Mouse (Mus musculus) neural tube, embryonic 10.5 days (tissue): ENCODE measurements at regions not wholly inside any gene's neighbourhood (a gene's known extent, or its start where the extent isn't known, plus 50 kb on each side); places are given as distances from the start of the nearest gene placed in this dataset.

ENCODE experiments used
- DNase-seq: peaks from one replicate; pipeline ENCODE4 v3.0.0-alpha.2; 2017; ENCODE audit warnings: low spot score; ENCODE audit errors: extremely low spot score

DNA sequence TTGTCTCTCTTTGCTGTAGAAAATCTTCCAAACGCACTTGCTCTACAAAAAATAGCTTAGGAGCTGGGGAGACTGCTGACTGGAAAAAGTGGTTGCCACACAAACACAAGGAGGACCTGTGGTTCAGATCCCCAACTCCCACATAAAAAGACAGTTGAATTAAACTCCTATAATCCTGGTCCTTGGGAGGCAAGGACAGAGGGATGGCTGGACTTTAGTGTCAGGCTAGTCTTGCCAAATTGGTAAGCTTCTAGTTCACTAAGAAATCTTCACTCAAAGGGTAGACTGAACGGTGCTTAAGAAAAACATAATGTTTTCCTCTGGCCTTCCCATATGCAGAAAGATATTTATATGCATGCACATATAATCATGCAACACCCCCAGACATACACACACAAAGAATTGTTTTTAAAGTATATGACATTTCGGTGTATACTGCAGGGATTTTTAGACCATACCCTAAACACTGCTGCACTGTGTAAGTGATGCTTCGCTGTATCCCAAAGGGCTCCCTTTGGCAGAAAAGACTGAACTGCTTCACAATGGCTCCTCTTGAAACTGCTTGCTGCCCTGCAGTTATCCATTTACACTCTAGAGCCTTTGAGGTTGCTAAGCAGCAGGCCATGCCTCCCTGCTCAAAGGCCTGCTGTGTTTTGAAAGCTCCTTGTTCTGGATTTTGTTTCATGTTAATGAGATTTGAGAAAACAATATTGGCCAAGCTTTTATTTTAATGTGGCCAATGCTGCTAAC lies 1299.3 kb downstream of the Zfp704 start:
- no peak for DNase-seq

DNA sequence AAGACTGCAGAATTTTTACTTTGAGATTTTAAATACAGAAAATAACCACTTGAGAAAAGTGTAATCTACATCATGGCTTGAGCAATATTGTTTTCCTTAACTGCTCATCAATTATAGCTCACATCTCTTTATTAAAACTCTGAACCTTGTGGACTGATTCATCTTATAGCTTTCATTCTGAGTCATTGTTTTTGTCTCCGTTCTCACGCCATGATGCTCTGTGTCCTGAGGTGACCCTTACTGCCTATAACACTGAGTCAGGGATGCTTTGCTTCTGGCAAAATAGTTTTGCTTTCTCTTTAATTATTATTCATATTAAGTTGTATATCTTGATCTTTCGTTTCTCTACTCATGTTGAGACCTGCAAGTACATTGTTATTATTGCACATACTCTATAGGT lies 1302.6 kb downstream of the Zfp704 start:
- no peak for DNase-seq

DNA sequence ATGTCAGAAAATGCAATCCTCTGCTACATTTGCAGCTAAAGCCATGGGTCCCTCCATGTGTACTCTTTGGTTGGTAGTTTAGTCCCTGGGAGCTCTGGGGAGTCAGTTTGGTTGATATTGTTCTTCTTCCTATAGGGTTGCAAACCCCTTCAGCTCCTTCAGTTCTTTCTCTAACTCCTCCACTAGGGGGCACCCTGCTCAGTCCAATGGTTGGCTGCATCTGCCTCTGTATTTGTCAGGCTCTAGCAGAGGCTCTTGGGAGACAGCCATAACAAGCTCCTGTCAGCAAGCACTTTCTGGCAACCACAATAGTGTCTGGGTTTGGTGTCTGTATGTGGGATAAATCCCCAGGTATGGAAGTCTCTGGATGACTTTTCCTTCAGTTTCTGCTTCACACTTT lies 1305.1 kb downstream of the Zfp704 start:
- DNase-seq = no peak

DNA sequence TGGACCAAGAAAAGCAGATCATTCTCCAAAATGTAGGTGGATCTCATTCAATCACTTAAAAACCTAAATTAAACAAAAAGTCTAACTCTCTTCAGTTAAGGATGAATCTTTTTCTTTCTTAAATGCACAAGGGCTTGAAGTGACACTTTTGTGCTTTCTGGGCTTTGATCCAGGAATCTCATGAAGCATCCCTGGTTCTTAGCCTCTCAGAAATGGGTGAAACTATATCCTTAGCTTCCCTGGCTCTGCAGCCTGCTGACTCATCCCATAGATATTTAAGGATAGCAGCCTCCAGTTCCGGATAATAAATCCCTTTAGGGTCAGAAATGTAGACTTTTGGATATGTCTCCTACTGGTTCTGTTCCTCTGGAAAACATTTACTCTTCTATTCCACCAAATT lies 1316.8 kb downstream of the Zfp704 start:
- no peak for DNase-seq

DNA sequence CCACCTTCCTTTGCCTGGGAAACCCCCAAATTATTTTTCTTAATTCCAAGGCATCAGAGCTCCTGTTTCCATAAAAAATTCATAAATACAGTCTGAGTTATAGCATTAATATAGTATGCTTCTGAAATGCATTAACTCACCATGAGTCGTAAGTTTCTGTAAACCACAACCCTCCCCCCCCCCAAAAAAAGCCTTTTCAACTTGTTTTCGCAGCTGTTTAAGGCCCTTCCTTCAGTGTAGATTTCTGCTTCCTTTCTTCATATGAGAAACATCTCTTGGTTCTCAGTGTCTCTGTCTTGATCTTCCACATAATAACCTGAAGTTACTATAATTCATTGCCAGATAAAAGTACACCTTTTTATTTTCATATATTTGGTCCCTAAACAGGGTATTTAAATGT lies 1320.3 kb downstream of the Zfp704 start:
- DNase-seq = no peak

- no peak for DNase-seq
Observed at GRCm38 (mm10) chr3:8288437-8288836, 1321.4 kb downstream of the Zfp704 start.

DNA sequence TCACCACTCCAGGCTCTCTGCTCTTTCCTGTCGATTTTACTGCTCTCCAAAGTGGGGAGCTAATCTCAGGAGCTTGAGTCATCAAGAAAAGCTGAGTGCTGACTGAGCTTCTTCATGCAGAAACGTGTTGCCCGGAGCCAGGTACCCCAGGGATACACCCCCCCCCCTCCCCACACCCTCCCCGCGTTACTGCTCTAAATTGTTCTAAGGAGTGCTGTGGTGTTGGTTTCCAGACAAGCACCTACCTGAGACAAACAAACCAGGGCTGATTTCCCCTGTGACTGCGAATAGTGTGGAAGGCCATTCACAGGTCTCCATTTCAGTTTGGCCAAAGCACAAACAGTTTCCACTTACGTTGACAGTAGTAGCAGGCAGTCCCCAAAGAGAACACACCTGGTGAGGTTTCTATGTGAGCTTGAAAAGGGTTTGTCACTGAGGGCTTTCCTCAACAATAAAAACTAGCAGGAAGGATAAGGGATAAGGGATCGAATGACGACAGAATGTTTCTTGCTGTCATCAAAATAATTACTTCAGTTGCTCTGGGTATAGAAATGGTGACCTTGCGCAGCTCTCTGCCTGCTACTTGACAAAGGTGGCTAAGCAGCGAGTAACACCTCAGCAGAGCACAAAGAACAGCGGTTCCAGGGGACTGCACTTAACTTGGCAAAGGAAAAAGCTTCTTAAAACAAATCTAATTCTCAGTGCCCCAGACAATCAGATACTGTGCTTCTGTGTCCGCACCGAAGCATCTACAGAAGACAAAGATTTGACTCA lies 1325.0 kb downstream of the Zfp704 start:
- no peak for DNase-seq

DNA sequence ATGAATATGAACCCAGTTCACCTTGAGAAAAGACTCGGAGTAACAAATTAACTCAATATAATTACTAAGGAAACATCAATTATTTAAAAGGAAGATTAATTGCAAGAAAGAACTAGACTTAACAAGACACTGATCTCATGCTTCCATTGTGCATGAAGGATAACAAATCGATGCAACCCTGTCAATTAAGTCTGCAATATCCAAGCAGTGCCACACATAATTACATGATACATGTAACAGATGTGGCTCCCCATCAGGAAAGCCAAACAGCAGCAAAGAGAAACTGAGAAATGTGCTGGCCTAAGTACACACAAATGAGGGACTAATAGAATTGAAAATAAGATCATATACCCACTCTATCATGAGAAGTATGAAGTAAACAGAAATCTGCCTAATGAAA lies 1327.5 kb downstream of the Zfp704 start:
- DNase-seq = no peak

DNA sequence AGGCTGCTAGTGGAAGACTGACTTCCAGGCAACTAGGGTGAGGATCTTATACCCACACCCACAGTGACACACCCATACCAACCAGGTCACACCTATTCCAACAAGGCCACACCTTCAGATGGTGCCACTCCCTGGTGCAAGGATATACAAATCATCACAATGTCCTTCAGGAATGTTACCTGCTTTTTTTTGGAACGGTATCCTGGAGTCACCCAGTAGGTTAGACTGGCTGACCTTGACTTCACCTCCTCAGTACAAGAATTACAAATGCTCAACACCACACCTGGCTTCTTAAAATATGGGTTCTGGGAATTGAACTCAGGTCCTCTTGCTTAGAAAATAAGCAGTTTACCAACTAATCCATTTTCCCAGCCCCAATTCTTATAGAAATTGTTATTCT lies 1333.2 kb downstream of the Zfp704 start:
- no peak for DNase-seq

- no peak for DNase-seq
Observed at GRCm38 (mm10) chr3:8270935-8271298, 1339.0 kb downstream of the Zfp704 start.

DNA sequence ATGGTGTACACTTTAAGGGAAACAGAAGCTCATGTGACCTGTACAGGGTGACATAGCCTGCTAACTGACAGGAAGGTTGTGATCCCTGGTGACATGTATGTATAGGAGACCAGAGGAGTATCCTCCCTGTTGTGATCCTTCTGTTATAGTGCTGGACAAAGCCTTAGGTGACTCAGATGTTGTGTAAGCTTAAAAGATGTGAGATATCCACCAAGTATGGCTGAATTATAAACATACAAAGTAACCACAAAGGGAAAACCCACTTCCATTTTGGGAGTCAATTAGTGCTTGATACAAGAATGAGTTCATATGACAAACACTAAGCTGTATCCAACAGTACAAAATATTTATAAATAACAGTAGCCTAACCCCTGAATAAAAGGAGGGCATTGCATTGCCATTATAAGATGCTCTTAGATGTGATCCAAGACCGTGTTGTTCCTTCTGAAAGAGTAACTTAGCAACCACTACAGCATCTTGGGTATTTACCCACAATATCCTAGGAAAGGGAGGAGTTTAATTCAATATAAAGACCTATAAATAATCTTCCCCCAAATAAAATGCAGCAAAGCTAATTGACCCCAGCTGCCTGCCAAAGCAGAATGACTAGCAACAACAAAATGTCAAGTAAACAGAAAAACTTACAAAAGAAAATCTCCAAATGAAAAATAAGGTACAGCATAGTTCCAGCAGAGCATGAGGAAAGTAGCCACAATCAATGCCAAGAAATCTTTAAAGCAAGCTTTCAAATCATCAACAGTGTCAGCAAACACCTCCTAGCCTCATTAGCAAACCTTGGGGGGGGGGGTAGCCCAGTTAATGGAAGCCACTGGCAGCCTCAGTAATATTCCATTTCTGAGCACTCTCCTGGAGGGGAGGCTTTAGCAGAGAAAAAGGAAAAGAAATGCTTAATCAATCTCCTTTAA lies 1339.6 kb downstream of the Zfp704 start:
- no peak for DNase-seq

DNA sequence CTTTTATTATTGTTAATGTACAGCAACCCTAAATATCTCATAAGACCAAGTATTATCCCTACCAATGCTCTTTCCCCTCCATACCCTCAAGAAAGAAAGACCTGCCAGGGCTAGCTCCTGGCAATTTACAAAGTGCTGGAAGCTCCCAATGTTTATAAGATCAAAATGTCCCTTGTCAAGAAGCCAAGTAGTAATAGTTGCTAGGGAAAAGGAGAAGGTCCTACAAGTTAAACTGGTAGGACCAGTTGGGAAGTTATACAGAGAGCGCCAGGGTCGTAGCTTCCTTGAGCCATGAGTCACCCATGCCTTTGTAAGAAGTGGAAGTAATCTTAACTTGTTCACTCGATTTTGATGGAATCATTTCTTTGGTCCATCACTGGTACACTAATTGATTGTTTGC lies 1344.1 kb downstream of the Zfp704 start:
- DNase-seq = no peak

DNA sequence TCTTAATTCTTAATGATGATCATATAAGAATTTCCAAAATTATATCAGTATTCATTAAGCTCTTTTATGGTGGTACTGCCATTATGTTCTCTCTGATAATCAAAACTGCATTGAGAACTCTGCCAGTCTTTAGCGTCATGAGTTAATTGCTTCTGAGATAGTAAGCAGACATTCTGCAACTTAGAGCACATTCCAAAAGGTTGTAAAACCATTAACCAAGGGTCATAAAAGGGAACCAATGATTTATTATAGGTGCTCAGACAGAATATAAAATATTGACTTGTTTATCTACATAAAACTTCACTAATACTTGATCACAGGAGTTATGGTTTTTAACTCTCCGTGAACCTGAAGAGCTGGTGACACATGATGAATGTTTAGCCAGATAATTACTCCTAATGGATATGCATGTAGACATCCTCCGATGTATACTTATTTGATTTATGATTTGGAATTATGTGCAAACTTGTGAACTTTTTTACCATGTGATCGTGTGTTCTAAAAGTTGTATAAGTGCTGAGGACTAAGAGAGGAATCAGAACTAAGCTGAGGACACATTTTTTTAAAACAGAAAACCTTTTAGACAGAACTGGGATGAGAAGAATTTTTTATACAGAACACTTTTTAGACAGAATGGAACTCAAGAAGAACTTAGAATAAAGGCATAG lies 1345.4 kb downstream of the Zfp704 start:
- no peak for DNase-seq

- DNase-seq = no peak
Observed at GRCm38 (mm10) chr3:8257293-8257692, 1352.6 kb downstream of the Zfp704 start.

GRCm38 (mm10) chr3:8252311-8252710 lies 1357.6 kb downstream of the Zfp704 start:
- no peak for DNase-seq

DNA sequence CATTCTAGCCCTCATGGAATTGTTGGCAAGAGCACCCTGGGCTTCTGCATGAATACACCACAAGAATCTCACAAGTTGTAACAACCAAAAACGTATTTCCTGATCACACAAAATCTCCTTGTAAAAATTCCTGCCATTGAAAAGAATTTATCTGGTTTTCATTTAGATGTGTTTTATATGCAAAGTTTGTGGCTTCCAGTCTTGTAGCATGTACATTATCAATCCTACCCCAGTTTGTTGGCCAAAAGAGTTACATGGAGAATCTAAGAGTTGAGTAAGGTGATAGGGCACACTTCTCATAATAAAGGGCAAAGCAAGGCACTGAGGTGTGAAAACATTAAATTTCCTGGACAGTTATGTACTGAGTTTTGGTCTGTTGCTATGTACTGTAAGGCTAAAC lies 1361.0 kb downstream of the Zfp704 start:
- no peak for DNase-seq

GRCm38 (mm10) chr3:8245822-8246221 lies 1364.1 kb downstream of the Zfp704 start:
- peak; percentile 21 for DNase-seq

DNA sequence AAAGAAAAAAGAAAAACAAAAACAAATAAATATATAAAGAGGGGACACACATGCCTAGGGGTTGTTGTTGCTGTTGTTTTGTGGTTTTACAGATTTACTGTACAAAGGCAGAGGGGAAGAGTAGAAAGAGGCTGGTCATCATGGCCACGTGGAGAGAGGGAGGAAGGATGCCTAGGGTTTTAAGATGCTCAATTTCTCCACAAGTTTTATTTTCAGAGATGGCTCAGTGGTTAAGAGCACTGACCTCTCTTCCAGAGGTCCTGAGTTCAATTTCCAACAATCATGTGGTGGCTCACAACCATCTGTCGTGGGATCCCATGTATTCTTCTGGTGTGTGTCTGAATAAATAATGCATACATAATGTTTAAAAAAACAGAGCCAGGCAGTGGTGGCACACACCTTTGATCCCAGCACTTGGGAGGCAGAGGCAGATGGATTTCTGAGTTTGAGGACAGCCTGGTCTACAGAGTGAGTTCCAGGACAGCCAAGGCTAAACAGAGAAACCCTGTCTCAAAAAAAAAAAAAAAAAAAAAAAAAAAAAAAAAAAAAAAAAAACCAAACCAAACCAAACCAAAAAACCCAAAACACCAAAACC lies 1364.6 kb downstream of the Zfp704 start:
- DNase-seq = peak; percentile 84

DNA sequence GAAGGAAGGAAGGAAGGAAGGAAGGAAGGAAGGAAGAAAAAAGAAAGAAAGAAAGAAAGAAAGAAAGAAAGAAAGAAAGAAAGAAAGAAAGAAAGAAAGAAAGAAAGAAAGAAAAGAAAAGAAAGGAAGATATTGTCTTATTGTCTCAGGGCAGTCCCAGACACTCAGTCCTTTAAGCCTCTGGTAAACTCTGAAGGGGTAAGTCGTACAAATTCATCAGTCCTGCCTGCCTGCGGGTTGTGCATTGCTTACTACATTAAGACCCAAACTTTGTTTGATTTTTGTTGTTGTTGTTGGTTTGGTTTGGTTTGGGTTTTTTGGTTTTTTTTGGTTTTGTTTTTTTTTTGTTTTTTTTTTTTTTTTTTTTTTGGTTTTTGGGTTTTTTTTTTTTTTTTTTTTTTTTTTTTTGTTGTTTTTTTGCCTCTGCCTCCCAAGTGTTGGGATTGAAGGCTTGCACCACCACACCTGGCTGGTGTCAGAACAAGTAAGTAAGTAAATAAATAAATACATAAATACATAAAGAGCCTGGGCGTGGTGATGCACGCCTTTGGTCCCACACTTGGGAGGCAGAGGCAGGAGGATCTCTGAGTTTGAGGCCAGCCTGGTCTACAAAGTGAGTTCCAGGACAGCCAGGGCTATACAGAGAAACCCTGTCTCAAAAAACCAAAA lies 1365.2 kb downstream of the Zfp704 start:
- DNase-seq = peak; percentile 37

DNA sequence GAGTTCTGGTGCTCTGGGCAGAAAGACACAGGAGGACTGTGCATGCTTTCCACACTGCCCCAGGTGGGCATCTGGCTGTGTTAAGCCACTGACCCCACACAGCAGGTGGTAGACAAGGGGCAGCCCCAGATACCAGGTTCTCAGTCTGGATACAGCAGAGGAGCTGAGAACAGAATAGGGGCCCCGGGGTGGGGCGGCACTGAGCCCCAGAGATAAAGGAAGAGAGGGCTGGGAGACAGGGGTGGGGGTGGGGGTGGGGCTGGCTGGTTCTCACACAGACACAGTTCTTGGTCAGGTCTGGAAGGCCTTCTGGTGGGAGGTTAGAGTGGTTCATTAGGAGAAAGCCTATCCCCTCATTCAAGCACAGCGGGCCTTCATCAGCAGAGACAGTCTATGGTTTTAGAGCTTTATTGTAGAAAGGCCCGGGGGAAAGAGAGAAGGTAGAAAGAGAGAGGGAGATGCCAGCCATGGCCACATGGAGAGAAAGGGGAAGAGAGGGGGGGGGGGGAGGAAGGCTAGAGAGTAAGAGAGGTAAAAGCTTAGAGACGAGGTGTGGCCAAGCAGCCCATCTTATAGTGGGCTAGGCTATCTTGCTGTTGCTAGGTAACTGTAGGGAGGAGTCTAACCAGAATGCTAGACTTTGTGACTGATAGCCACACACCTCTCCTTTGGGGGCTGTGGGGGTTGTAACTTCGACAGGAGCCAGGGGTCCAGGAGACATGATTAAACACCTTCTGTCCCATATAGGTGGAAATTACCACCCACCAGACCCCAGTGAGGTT lies 1403.1 kb downstream of the Zfp704 start:
- DNase-seq = no peak
